Mouse (Mus musculus): ENCODE results near the gene B230217C12Rik. TPM values are rescaled to one million over a fixed set of nuclear protein-coding genes. Genes with fewer than 3 reads are reported as not detected.
"Not testable (repeated sequence)": the region's sequence is repeated elsewhere in the genome, so short reads cannot be mapped to it uniquely, and the experiment has no call there.

Gene B230217C12Rik
- polyA plus RNA-seq, 1 experiment from 2014 or later, result 43.8 TPM

GRCm38 (mm10) chr11:97865421-97865820, 24.8 kb downstream of the B230217C12Rik start:
- 90% methylated on average over 5 of the region's 5 CpGs for WGBS
- Histone ChIP-seq H3K9ac (ENCODE audit: low read depth, low read length) (no peak overlapping the region), H3K27me3 (ENCODE audit: control insufficient read depth, insufficient read depth, low read depth, low read length) (no peaks in the 10 kb centered on the region), H3K9me3 (replicated peaks; ENCODE audit: control insufficient read depth, low read length, poor library complexity, severe bottlenecking) (no peaks in the 10 kb centered on the region), H3K4me3 (ENCODE audit: low read depth, low read length) (no peak overlapping the region), H3K4me2 (ENCODE audit: low read length) (no peak overlapping the region), H3K27ac (ENCODE audit: low read length) (no peak overlapping the region), H3K36me3 (ENCODE audit: control insufficient read depth, insufficient read depth, low read length) (no peaks in the 10 kb centered on the region), H3K4me1 (ENCODE audit: control insufficient read depth, insufficient read depth, low read length) (no peaks in the 10 kb centered on the region)
- no peak for ATAC-seq

GRCm38 (mm10) chr11:97866091-97866888, 25.7 kb downstream of the B230217C12Rik start:
- Histone ChIP-seq H3K4me1 (ENCODE audit: control insufficient read depth, insufficient read depth, low read length) (no peaks in the 10 kb centered on the region), H3K9me3 (replicated peaks; ENCODE audit: control insufficient read depth, low read length, poor library complexity, severe bottlenecking) (no peaks in the 10 kb centered on the region), H3K4me2 (ENCODE audit: low read length) (no peak overlapping the region), H3K4me3 (ENCODE audit: low read depth, low read length) (no peak overlapping the region), H3K9ac (ENCODE audit: low read depth, low read length) (no peak overlapping the region), H3K27me3 (ENCODE audit: control insufficient read depth, insufficient read depth, low read depth, low read length) (no peaks in the 10 kb centered on the region), H3K27ac (ENCODE audit: low read length) (no peak overlapping the region), H3K36me3 (ENCODE audit: control insufficient read depth, insufficient read depth, low read length) (no peaks in the 10 kb centered on the region)
- WGBS, result 88% methylated on average over 3 of the region's 3 CpGs
- no peak for ATAC-seq

- H3K27me3 ChIP-seq (ENCODE audit: control insufficient read depth, insufficient read depth, low read depth, low read length), result no peaks in the 10 kb centered on the region
- H3K36me3 ChIP-seq (ENCODE audit: control insufficient read depth, insufficient read depth, low read length), result no peaks in the 10 kb centered on the region
- H3K4me2 ChIP-seq (ENCODE audit: low read length), result no peak overlapping the region
- H3K4me3 ChIP-seq (ENCODE audit: low read depth, low read length), result no peak overlapping the region
- WGBS, result 87% methylated on average over 3 of the region's 3 CpGs
- H3K9me3 ChIP-seq (replicated peaks; ENCODE audit: control insufficient read depth, low read length, poor library complexity, severe bottlenecking), result no peaks in the 10 kb centered on the region
- no peak overlapping the region for H3K27ac ChIP-seq (ENCODE audit: low read length)
- no peaks in the 10 kb centered on the region for H3K4me1 ChIP-seq (ENCODE audit: control insufficient read depth, insufficient read depth, low read length)
- H3K9ac ChIP-seq (ENCODE audit: low read depth, low read length), result no peak overlapping the region
- no peak for ATAC-seq
Observed at GRCm38 (mm10) chr11:97867591-97867990, 27.0 kb downstream of the B230217C12Rik start.

- H3K27me3 ChIP-seq (ENCODE audit: control insufficient read depth, insufficient read depth, low read depth, low read length); ATAC-seq; H3K27ac ChIP-seq (ENCODE audit: low read length); H3K36me3 ChIP-seq (ENCODE audit: control insufficient read depth, insufficient read depth, low read length); H3K4me2 ChIP-seq (ENCODE audit: low read length); H3K9me3 ChIP-seq (replicated peaks; ENCODE audit: control insufficient read depth, low read length, poor library complexity, severe bottlenecking); H3K4me1 ChIP-seq (ENCODE audit: control insufficient read depth, insufficient read depth, low read length); H3K9ac ChIP-seq (ENCODE audit: low read depth, low read length); H3K4me3 ChIP-seq (ENCODE audit: low read depth, low read length): not testable (repeated sequence)
- WGBS, result 86% methylated on average over 5 of the region's 5 CpGs
Observed at GRCm38 (mm10) chr11:97872378-97872777, 31.8 kb downstream of the B230217C12Rik start.

- ATAC-seq, result no peak
- Histone ChIP-seq H3K9ac (ENCODE audit: low read depth, low read length) (no peak overlapping the region), H3K36me3 (ENCODE audit: control insufficient read depth, insufficient read depth, low read length) (no peaks in the 10 kb centered on the region), H3K4me1 (ENCODE audit: control insufficient read depth, insufficient read depth, low read length) (no peaks in the 10 kb centered on the region), H3K9me3 (replicated peaks; ENCODE audit: control insufficient read depth, low read length, poor library complexity, severe bottlenecking) (no peaks in the 10 kb centered on the region), H3K4me3 (ENCODE audit: low read depth, low read length) (no peak overlapping the region), H3K27ac (ENCODE audit: low read length) (no peak overlapping the region), H3K4me2 (ENCODE audit: low read length) (no peak overlapping the region), H3K27me3 (ENCODE audit: control insufficient read depth, insufficient read depth, low read depth, low read length) (no peaks in the 10 kb centered on the region)
- WGBS, result 95% methylated on average over 1 of the region's 1 CpGs
Observed at GRCm38 (mm10) chr11:97874396-97874795, 33.8 kb downstream of the B230217C12Rik start.

- Histone ChIP-seq H3K9ac (ENCODE audit: low read depth, low read length) (no peak overlapping the region), H3K36me3 (ENCODE audit: control insufficient read depth, insufficient read depth, low read length) (no peaks in the 10 kb centered on the region), H3K4me1 (ENCODE audit: control insufficient read depth, insufficient read depth, low read length) (no peaks in the 10 kb centered on the region), H3K9me3 (replicated peaks; ENCODE audit: control insufficient read depth, low read length, poor library complexity, severe bottlenecking) (no peaks in the 10 kb centered on the region), H3K4me3 (ENCODE audit: low read depth, low read length) (no peak overlapping the region), H3K4me2 (ENCODE audit: low read length) (no peak overlapping the region), H3K27ac (ENCODE audit: low read length) (no peak overlapping the region), H3K27me3 (ENCODE audit: control insufficient read depth, insufficient read depth, low read depth, low read length) (no peaks in the 10 kb centered on the region)
- ATAC-seq, result no peak
- 87% methylated on average over 2 of the region's 2 CpGs for WGBS
Observed at GRCm38 (mm10) chr11:97877341-97877740, 36.8 kb downstream of the B230217C12Rik start.

GRCm38 (mm10) chr11:97880362-97880761, 39.8 kb downstream of the B230217C12Rik start:
- H3K36me3 ChIP-seq (ENCODE audit: control insufficient read depth, insufficient read depth, low read length), result no peaks in the 10 kb centered on the region
- no peak for ATAC-seq
- no peak overlapping the region for H3K4me2 ChIP-seq (ENCODE audit: low read length)
- H3K9ac ChIP-seq (ENCODE audit: low read depth, low read length), result no peak overlapping the region
- H3K27me3 ChIP-seq (ENCODE audit: control insufficient read depth, insufficient read depth, low read depth, low read length), result no peaks in the 10 kb centered on the region
- H3K4me3 ChIP-seq (ENCODE audit: low read depth, low read length), result no peak overlapping the region
- H3K27ac ChIP-seq (ENCODE audit: low read length), result no peak overlapping the region
- H3K4me1 ChIP-seq (ENCODE audit: control insufficient read depth, insufficient read depth, low read length), result peaks cover 4% of the 10 kb centered on the region; the same call in 1 of the 2 replicates
- 94% methylated on average over 4 of the region's 4 CpGs for WGBS
- no peaks in the 10 kb centered on the region for H3K9me3 ChIP-seq (replicated peaks; ENCODE audit: control insufficient read depth, low read length, poor library complexity, severe bottlenecking)

GRCm38 (mm10) chr11:97883542-97883917, 43.0 kb downstream of the B230217C12Rik start:
- WGBS, result 4% methylated on average over 26 of the region's 26 CpGs
- peak overlapping the region; percentile 65 for H3K9ac ChIP-seq (ENCODE audit: low read depth, low read length)
- ATAC-seq, result peak; percentile 63

GRCm38 (mm10) chr11:97883918-97884600, 43.5 kb downstream of the B230217C12Rik start, which contains the start of gene Fbxo47:
Fbxo47 (minus strand) TSS chr11:97884154.
- Histone ChIP-seq H3K9me3 (replicated peaks; ENCODE audit: control insufficient read depth, low read length, poor library complexity, severe bottlenecking) (no peaks in the 10 kb centered on the region), H3K27me3 (ENCODE audit: control insufficient read depth, insufficient read depth, low read depth, low read length) (no peaks in the 10 kb centered on the region), H3K4me1 (ENCODE audit: control insufficient read depth, insufficient read depth, low read length) (peaks cover 4% of the 10 kb centered on the region; the same call in 1 of the 2 replicates), H3K4me2 (ENCODE audit: low read length) (peak within 1 kb of the TSS; percentile 72), H3K9ac (ENCODE audit: low read depth, low read length) (peak within 1 kb of the TSS; percentile 65), H3K36me3 (ENCODE audit: control insufficient read depth, insufficient read depth, low read length) (no peaks in the 10 kb centered on the region), H3K27ac (ENCODE audit: low read length) (peak within 1 kb of the TSS; percentile 94), H3K4me3 (ENCODE audit: low read depth, low read length) (peak within 1 kb of the TSS; percentile 69)
- ATAC-seq, result peak; percentile 95
- under 1% methylated on average over 37 of the region's 37 CpGs for WGBS

More at GRCm38 (mm10) chr11:97883542-97883917, 43.0 kb downstream of the B230217C12Rik start:
- Histone ChIP-seq H3K9me3 (replicated peaks; ENCODE audit: control insufficient read depth, low read length, poor library complexity, severe bottlenecking) (no peaks in the 10 kb centered on the region), H3K36me3 (ENCODE audit: control insufficient read depth, insufficient read depth, low read length) (no peaks in the 10 kb centered on the region), H3K27ac (ENCODE audit: low read length) (peak overlapping the region; percentile 94), H3K4me2 (ENCODE audit: low read length) (peak overlapping the region; percentile 72), H3K4me1 (ENCODE audit: control insufficient read depth, insufficient read depth, low read length) (peaks cover 4% of the 10 kb centered on the region; the same call in 1 of the 2 replicates), H3K4me3 (ENCODE audit: low read depth, low read length) (peak overlapping the region; percentile 69), H3K27me3 (ENCODE audit: control insufficient read depth, insufficient read depth, low read depth, low read length) (no peaks in the 10 kb centered on the region)

All from midbrain, embryonic 16.5 days (tissue).